Mouse (Mus musculus) erythroblast, embryonic 14.5 days (primary cell): ENCODE results near the gene Olfr15.

Source experiments
- GATA1 ChIP-seq: IDR thresholded peaks from 2 replicates; pipeline ENCODE4 v1.6.1; 2012; ENCODE audit warnings: low read length, inconsistent platforms, mixed read lengths
- TAL1 ChIP-seq: IDR thresholded peaks from 3 replicates; pipeline ENCODE4 v1.6.1; 2012; ENCODE audit warnings: low read length, inconsistent platforms, mixed read lengths

GRCm38 (mm10) chr16:3835461-3835860, 4.8 kb downstream of the Olfr15 start:
- TF ChIP-seq GATA1 (no peak), TAL1 (no peak)
